In genomic region chr12:59460997-59461961, GRCm38 (mm10) we compare ENCODE assay signal across 8 mouse cellular contexts.
A peak's percentile ranks its signal among the peaks of the same experiment; 100 is the strongest.
DNase-seq lines count a peak whose midpoint lies in the region; ATAC-seq and TF ChIP-seq lines count a peak whose summit lies in the region.

No protein-coding gene starts in this region.

- H3K27me3 ChIP-seq in intestine, postnatal 0 days (replicated peaks; ENCODE audit: control insufficient read depth, insufficient read depth, low read length) = no peaks in the 10 kb centered on the region
- H3K27me3 ChIP-seq in intestine, embryonic 15.5 days (replicated peaks) = no peaks in the 10 kb centered on the region
- no peaks in the 10 kb centered on the region for H3K27me3 ChIP-seq in hindbrain, embryonic 16.5 days (replicated peaks; ENCODE audit: control insufficient read depth, insufficient read depth, low read length)

- no peak overlapping the region for H3K27ac ChIP-seq in intestine, postnatal 0 days (ENCODE audit: low read depth, low read length)
- no peak overlapping the region for H3K27ac ChIP-seq in intestine, embryonic 15.5 days
- H3K27ac ChIP-seq in hindbrain, embryonic 16.5 days (ENCODE audit: low read depth, low read length) = no peak overlapping the region
- no peak overlapping the region for H3K27ac ChIP-seq in gastrocnemius, adult 2 months

- H3K36me3 ChIP-seq in intestine, postnatal 0 days (ENCODE audit: control insufficient read depth, insufficient read depth) = no peaks in the 10 kb centered on the region
- H3K36me3 ChIP-seq in intestine, embryonic 15.5 days = no peaks in the 10 kb centered on the region
- no peaks in the 10 kb centered on the region for H3K36me3 ChIP-seq in hindbrain, embryonic 16.5 days (ENCODE audit: control insufficient read depth, insufficient read depth, low read length)

- peak; percentile 11 for DNase-seq in ES-CJ7 (ENCODE audit: low read depth, low spot score)
- DNase-seq in cerebellum, adult 8-10 months = peak; percentile 54
- DNase-seq in gastrocnemius, adult 18-20 months (ENCODE audit: low spot score) = no peak
- no peak for DNase-seq in spleen, postnatal 10 days (ENCODE audit: low spot score in 2 of 2)
- DNase-seq in gastrocnemius, adult 2 months = no peak

- no peaks in the 10 kb centered on the region for H3K4me1 ChIP-seq in intestine, postnatal 0 days (replicated peaks; ENCODE audit: control insufficient read depth, insufficient read depth, low read length)
- H3K4me1 ChIP-seq in intestine, embryonic 15.5 days (replicated peaks) = no peaks in the 10 kb centered on the region
- H3K4me1 ChIP-seq in hindbrain, embryonic 16.5 days (ENCODE audit: control insufficient read depth, insufficient read depth, low read depth, low read length) = no peaks in the 10 kb centered on the region

- intact Hi-C loops in gastrocnemius, adult 2 months (cut with DNase I) = no loop called here

- no peak for ATAC-seq in intestine, postnatal 0 days
- ATAC-seq in intestine, embryonic 15.5 days = no peak
- ATAC-seq in hindbrain, embryonic 16.5 days = peak; percentile 77

- WGBS in intestine, postnatal 0 days = 70% methylated on average over 10 of the region's 10 CpGs
- 72% methylated on average over 10 of the region's 10 CpGs for WGBS in intestine, embryonic 15.5 days
- WGBS in hindbrain, embryonic 16.5 days = 65% methylated on average over 10 of the region's 10 CpGs

- H3K9ac ChIP-seq in intestine, postnatal 0 days (ENCODE audit: low read depth, low read length) = no peak overlapping the region
- no peak overlapping the region for H3K9ac ChIP-seq in intestine, embryonic 15.5 days
- H3K9ac ChIP-seq in hindbrain, embryonic 16.5 days (ENCODE audit: low read depth, low read length) = no peak overlapping the region

- H3K4me3 ChIP-seq in intestine, postnatal 0 days (ENCODE audit: low read depth, low read length) = no peak overlapping the region
- H3K4me3 ChIP-seq in intestine, embryonic 15.5 days (replicated peaks) = no peak overlapping the region
- no peak overlapping the region for H3K4me3 ChIP-seq in hindbrain, embryonic 16.5 days (ENCODE audit: low read length)
- H3K4me3 ChIP-seq in gastrocnemius, adult 2 months = no peak overlapping the region

- no peaks in the 10 kb centered on the region for H3K9me3 ChIP-seq in intestine, postnatal 0 days (ENCODE audit: control insufficient read depth)
- no peaks in the 10 kb centered on the region for H3K9me3 ChIP-seq in intestine, embryonic 15.5 days
- H3K9me3 ChIP-seq in hindbrain, embryonic 16.5 days (ENCODE audit: control insufficient read depth, low read length) = no peaks in the 10 kb centered on the region

- no peak overlapping the region for H3K4me2 ChIP-seq in intestine, postnatal 0 days (replicated peaks; ENCODE audit: low read depth)
- no peak overlapping the region for H3K4me2 ChIP-seq in intestine, embryonic 15.5 days (replicated peaks)
- H3K4me2 ChIP-seq in hindbrain, embryonic 16.5 days (ENCODE audit: low read length) = no peak overlapping the region

- peak; percentile 23; the same call in 1 of the 2 replicates for TF ChIP-seq CTCF in intestine, postnatal 0 days (IDR thresholded peaks at IDR 0.05; ENCODE audit: low read depth)
- TF ChIP-seq CTCF in gastrocnemius, adult 2 months (IDR thresholded peaks at IDR 0.05) = no peak

Comparison
In these comparisons a context has a peak if more than half of its experiments do, and no peak if none do; other contexts are left out.
1. DNase-seq: peak in ES-CJ7 (single experiment) and cerebellum, adult 8-10 months (single experiment); none in gastrocnemius, adult 18-20 months (single experiment), spleen, postnatal 10 days (0 of 2) and gastrocnemius, adult 2 months (single experiment).